Mouse (Mus musculus): ENCODE measurements around the gene Olfr417.
"Not testable (repeated sequence)": the region's sequence is repeated elsewhere in the genome, so short reads cannot be mapped to it uniquely, and the experiment has no call there.

Olfr417 gene

GRCm38 (mm10) chr1:174364882-174365451 lies at the start of gene Olfr417:
Olfr417 (plus strand) TSS chr1:174365122.
- no peak for DNase-seq

DNA sequence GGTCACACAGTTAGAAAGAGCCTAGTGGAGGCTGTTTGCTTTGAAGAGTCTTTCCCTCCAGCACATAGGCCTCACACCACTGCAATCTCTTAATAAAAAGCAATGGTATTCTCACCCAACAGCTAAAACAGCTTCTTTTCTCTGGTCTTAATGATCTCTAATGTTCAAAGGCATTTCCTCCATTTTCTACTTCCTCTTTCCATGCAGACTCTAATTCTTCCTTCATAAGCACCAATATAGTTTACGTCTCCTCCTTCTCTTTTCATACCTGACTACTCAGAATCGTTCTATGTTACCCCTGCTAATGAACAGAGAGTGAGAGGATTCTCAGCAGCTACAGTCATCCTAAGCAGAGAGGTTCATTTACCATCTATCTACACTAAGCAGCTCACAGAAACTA lies 47.6 kb upstream of the Olfr417 start:
- DNase-seq: no peak

GRCm38 (mm10) chr1:174330218-174330617 lies 34.7 kb upstream of the Olfr417 start, which contains the start of gene Mptx1:
Mptx1 (plus strand) TSS chr1:174330518.
- no peak for DNase-seq

DNA sequence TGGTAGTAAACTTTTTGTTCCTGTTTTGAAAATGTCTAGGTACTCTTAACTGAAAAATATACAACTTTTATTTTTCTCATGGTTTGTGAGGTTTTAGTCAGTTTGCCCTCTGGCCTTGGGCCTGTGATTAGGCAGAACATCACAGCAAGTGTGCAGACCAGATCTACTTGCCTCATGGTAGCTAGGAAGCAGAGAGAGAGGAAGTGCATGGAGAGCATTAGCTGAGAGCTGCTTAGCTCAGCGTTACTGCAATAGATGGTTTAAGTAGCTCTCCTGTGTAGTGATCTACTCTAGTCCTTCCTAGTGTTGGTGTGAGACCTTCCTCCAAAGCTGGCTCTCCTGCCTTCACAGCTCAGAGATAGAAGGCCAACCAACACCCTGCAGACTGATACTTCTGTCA lies 11.3 kb upstream of the Olfr417 start:
- not testable (repeated sequence) for DNase-seq

DNA sequence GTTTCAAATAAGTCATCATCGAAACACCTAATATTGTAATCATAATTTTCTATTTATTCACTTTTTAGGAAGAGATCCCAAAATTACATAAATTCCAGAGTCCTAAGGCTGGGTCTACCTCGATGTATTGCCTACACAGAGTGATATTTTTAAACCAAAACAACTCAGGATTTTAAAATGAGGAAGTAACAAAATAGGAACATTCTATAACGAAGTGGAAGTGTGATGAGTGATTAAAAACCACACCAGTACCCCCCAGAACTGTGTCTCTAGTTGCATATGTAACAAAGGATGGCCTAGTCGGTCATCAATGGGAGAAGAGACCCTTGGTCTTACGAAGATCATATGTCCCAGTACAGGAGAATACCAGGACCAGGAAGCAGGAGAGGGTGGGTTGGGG lies 10.3 kb upstream of the Olfr417 start:
- DNase-seq: no peak

DNA sequence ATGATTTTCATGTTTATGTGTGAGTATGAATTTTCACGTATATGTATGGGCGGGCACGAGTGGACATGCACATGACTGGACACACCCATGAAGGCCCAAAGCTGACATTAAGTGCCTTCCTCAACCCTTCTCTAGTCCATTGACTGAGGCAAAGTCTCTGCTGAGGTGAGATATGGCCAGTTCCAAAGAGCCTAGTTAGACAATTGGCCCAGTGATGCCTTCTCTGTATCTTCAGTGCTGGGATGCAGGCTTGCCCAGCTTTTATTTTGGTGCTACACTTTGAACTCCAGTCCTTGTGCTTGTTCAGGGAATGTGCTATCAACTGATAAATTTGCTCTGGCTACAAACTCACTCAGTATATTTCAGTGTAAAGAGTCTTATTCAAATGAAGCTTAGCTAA lies 8.9 kb downstream of the Olfr417 start:
- DNase-seq: no peak

- no peak for DNase-seq
Measured at GRCm38 (mm10) chr1:174390746-174391145, 25.8 kb downstream of the Olfr417 start, which contains the start of gene Olfr248. Olfr248 (plus strand) TSS chr1:174391046.

DNA sequence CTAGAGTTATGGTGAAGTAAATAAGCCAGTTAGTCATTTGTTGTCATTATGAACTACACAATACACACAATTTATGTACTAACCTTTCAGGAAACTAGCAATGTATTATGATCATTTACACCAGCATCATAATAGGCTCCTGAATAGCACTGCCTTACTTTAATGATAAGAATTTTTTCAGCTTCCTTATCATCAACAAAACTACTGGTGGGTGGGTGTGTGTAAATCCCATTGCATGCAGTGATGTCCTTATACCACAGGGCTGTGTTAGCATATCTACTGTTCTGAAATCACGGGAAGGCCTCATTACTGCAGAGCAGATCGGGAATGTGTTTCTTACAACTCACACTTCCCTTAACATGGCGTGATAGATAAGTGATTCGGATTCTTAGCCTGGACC lies 58.0 kb downstream of the Olfr417 start:
- no peak for DNase-seq

DNA sequence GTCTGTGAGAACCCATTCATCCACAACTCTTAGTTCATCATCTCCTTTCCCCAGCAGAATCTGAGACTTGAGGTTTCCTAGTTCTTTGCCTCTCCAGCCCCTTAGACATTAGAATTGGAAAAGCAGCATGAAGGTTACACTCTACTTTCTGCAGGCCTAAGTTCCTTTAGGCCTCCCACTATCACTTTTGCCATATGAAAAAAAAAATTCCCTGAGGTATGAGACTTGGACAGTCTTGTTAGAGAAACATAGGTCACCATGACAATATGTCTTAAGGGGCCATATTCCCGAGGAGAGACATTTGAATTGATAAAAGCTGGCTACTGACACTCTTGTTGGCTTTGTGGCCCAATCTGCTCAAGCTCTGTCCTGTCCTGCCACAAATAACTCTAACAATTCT lies 58.8 kb downstream of the Olfr417 start, which contains the start of gene Olfr414:
Gene Olfr414, plus strand, starts transcription at position 301 of the 400 bp plus-strand sequence.
- DNase-seq: no peak
